Mouse (Mus musculus) kidney, postnatal 36 days (tissue): ENCODE measurements around the gene Morn5.

Experiments used
- DNase-seq, 2 experiments: peaks; one replicate each; pipeline ENCODE4 v3.0.0; 2021 to 2022; ENCODE audit warnings: mixed read lengths in 2 of 2

The Morn5 gene

DNA sequence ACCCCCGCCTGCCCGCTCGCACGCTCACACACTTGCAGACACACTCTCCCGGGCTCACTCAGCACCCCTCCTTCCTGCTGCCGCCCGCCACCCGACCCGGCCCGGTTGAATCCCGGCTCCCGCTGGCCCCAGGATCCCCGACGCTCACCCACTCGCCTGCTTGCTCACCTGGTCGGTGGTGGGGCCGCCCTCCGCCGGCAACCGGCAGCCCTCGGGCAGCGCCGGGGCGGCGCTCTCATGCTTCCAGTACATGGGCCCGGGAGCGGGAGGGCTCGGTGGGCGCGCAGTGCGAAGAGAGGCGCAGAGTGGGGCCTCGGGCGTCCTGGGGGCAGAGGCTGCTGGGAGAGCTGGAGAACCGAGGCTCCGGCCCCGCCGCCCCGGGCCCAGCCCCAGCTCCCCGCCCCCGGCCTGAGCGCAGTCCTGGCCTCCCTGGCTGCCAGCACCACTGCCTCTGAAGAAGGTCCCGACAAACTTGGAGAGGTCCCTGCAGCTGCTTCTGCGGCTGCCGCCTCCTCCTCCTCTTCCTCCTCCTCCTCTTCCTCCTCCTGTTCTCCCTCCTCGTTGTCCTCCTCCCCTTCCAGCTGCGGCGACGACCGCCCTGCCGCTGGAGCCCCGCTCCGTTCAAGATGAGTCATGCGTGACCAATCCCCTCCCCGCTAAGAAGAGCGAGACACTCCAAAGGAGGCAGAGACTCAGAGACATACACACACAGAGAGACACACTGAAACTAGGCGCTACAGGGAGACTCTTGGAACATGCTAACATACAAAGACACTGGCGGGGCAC, 55.9 kb downstream of the Morn5 start, which contains the start of gene Lhx6:
Lhx6 (minus strand) TSS at position 453 of the 786 bp plus-strand sequence.
- DNase-seq: peak in 1 of 2 experiments; percentile 24

DNA sequence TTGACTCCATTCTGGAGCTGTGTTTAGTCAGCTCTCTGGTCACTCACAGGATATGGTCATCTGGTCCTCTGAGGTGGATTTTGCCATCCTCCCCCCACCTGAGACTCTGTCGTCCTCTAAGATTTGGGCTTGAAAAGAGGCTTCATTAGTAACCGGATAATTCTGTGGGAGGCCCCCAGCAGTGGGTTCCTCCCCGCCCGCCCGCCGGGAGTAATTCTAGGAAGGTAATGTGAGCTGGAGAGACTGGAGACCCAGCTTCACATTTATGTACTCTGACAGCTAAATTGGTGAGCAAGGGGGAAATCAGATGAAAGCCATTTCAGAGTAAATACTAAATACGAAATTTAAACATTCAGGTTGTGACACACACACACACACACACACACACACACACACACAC, 59.4 kb downstream of the Morn5 start:
- no peak for DNase-seq

DNA sequence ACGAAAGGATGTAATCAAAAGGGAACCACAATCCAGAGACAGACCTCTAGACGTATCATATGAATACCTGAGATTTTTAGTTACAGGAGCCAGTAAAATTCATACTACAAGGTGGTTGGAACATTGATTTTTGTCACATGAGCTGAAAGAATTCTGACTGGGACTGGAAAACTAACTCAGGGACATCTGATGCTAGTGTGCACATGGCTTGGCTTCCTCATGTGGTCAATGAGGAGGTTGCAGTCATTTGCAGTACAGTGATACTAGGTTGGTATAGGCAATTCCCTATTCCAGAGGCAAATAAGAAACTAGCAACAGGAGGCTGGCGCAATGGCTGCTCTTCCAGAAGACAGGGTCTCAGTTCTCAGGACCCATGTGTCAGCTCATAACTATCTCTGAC, 63.4 kb downstream of the Morn5 start:
- no peak for DNase-seq

DNA sequence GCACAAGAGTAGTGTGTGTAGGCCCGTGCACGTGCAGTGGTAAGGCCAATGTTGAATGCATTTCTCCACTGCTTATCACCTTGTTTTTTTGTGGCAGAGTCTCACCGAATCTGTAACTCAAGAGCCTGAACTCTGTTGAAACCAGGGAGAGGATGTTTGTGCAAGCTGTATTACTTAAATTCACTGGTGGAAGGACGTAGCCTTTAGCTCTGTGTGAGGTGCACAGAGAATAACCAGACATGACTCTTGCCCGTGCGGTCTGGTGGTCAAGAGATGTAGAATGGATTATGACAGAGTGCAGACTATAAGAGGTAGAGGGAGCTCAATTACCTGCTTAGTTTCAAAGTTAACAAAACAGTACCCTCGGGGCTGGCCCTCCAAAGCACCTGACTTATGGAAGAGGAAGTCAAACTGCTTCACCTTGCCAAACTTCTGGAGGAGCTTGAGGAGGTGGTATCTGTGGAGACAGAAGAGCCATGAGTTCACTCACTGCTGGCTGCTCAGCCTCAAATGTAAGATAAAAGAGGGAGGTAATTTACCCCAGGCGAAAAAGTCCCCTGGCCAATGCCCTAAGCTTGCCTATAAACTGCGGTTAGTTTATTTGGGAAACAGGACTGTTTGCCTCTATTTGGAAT, 77.7 kb downstream of the Morn5 start:
- DNase-seq: no peak

DNA sequence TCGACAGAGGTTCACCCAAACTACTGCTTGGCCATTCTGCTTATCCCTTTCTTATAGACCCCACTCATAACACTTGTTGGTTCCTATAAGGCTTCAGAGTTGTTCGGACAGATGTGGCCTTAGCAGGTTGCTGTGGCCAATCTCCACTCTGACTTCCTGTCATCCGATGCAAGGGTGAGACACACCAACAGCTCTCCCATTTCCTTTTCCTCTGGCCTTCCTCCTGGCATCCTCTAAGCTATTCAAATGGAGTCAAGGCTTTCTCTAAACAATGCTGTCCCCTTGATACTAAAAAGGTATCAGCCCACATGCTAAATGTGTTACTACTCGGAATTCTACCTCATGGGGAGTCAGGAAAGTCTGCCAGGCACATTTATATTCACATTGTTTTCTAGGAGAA, 78.7 kb downstream of the Morn5 start:
- peak; percentile 19 to 40 for DNase-seq

DNA sequence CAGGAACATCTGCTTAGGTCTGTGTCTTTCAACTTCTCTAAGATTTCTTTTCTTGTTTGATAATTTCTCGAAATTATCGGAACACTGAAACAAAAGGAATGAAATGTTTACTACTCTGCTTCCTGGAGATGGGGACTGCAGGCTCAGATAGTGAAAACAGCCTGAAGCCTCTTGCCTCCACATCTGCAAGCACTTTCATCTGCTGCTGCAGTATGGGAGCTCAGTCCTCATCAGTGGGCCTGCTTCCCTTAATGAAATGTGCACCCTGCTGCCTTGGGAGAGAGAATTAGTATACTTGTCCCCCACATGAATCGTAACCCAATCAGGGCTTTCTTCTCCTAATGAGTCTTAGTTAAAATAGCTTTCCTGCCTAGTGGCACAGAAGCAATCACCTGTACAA, 79.8 kb downstream of the Morn5 start:
- DNase-seq: no peak
